Mouse (Mus musculus) left cerebral cortex, adult 8-10 months (tissue): ENCODE results near the gene Psma5. TPM values are rescaled to one million over a fixed set of nuclear protein-coding genes. Genes with fewer than 3 reads are reported as not detected.
A peak's percentile ranks its signal among the peaks of the same experiment; 100 is the strongest.
"Not testable (repeated sequence)": the region's sequence is repeated elsewhere in the genome, so short reads cannot be mapped to it uniquely, and the experiment has no call there.

Experiments used
- DNase-seq, 2 experiments: peaks; one replicate each; pipeline ENCODE4 v3.0.0; 2022; ENCODE audit warnings: low spot score in 2 of 2
- total RNA-seq, 4 experiments: library from RNA; stranded (reverse); gene quantifications; 2 replicates each; pipeline ENCODE4 v1.2.4; 2022

The Psma5 gene
- total RNA-seq, result 10 to 100 TPM; 73.0 to 80.5 (median 79.0) TPM

DNA sequence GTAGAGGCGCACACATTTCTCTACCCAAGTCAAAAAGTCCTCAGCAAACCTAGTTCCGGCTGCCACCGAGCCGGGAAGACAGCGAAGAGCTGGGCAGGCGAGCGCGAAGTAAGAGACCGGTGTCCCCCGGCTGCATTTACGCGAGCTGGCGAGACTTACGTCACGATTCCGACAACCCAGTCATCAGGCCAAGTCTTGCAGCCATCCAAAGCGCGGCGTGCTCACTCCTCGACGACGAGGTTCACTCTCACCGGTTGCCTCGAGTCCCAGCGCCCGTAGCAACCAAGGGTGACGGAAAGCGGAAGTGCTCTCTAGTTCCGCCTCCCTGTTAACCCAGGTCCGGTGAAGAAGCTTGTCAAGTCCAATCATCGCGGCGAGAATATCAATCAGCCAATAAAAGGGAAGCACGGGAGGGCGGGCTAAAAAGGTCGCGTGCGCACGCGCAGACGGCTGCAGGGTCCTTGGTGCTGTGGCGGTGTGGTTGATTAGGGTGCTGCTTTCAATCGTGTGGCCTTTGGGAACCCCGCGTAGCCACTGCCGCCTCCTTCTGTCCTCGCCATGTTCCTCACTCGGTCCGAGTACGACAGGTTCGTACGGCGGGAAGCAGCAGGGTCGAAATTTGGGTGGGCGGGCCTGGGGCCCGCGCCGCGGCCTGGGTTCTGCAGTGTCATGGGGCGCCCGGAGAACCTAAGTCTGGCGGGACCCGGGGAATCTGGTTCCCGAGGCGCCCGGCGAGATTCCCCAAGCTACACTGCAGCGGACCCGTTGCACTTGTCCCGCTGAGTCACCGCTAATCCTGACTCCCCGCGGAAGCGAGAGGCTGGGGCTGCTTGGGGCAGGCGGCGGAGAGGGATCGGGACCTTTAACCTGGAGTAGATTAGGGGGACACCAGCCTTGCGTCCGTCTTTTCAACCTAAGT, at the start of gene Psma5:
Gene Psma5 (plus strand): TSS at position 208 of the 919 bp plus-strand sequence.
- DNase-seq, result peak; percentile 80 to 95

DNA sequence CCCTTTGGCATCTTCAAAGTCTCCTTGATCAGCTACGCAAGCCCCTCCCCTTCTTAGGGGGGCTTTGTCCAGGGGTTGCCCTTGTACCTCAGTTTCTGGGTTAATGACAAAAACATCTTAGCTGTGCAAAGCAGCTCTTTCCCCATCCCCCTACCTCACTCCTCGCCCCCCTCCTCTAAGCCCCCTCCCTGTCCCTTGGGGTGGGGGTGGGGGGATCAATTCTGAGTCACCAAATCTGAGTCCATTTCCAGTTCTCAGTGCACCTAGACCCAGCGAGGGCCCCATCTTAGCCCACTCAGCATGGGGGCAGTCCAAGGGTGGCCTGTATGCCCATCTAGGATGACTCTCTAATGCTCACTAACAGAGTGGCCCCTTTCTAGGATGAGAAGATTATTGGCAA, 47.7 kb upstream of the Psma5 start:
- DNase-seq, result no peak

DNA sequence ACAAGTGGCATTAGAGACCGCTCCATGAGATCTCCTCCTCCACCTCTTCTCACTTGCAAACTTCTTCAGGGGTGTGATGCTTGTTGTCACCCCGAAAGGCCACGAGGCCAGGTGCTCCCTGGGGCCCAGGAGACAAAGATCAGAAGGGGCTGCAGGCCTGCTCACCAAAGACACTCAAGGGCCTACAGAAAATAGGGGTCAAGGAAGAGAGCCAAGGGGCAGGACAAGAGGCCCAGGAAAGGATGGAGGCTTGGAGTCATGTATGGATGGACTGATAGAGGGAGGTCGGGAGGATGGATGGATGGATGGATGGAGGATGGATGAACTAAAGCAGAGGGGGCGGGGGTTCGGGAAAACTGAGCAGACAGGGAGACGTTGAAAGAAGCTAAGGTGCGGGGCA, 47.2 kb upstream of the Psma5 start:
- DNase-seq, result no peak

DNA sequence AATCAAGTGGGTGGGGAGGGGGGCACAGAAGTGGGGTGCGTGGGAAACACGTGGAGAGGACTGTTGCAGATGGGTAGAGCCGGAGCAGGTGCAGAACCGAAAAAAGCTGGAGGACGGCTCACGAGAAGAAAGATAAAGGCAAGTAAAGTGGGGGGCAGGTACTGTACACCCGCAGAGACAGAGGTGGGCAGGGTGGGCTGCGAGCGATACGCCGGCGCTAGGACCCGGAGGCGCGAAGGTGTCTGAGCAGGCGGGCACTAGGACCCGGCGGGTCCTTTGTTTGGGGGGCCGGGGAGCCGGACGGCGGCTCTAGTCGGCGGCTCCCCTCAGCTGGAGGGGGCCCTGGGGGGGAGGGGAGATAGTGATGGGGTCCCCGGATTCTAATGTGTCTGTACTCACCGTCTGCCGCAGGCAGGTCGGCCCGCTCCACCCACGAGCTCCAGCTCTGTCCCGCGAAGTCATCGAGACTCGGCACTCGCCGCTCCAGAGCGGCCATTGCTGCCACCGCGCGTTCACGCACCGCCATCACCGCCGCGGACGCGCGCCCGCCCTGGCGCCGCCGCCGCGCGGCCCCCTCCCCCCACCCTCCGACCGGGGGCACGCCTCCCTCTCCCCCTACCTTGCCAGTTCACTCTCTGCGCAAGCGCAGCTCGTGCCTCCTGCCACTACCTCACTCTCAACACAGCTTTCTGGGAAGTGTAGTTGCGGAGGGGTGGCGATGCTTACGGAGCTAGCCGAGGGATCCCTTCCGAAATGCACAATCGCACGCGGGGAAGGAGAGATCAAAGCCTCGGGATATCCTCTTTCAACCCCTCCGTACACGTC, 46.6 kb upstream of the Psma5 start:
- peak; percentile 93 to 94 for DNase-seq

DNA sequence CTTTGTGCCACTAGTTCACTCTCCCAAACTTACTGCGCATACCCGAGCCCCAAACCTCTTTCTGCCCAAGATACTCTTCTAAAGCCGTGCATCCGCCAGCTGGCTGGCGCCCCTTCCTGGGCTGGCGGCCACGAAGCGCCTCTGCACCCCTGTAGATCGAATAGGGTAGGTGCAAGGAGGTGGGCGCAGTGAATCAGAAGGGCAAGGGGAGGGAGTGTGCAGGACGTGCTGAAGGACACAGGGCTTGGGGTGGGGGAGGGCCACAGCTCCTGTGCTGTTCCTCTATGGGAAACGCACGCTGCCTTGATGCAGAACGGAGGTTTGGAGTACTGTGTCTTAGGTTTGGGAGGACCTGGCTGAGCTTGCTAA, 46.0 kb upstream of the Psma5 start, which contains the start of gene Atxn7l2:
Gene Atxn7l2 (minus strand): TSS at position 164 of the 369 bp plus-strand sequence.
- DNase-seq, result peak in 1 of 2 experiments; percentile 86

DNA sequence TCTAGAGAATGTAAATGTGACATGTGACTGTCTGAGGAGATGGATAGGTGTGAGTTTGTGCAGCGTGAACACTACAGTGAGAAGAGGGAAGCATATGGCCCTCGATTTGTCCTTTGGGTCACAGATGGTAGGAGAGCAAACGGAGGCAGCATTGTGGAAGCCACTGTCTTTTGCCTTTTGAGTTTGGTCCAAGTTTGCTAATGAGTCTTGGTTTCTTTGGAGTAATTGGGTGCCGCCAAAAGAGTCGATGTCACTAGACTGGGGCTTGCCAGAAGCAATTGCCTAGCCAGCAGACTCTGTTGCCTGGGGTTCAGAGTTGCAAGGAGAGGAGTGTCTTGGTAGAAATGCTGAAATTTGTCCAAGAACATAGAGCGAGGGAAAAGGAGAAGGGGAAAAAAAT, 44.9 kb upstream of the Psma5 start:
- DNase-seq, result no peak

DNA sequence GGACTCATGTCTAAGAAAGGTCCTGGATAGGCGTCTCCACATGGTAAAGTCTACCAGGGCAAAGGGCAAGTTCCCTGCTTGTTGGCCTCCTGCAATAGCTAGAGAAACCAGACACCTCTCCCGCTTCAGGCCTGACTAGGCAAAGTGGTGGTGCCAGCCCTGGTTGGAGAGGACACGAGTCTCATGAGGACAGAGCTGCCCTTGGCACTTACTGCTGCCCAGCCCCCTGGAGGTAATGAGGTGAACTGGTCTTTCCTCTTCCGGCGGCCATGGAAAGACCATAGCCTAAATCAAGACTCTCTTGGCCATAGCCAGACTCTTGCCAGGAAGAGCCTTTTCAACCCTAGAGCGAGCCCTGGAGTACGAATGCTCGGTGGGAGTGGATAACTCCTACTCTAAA, 44.3 kb upstream of the Psma5 start:
- no peak for DNase-seq

DNA sequence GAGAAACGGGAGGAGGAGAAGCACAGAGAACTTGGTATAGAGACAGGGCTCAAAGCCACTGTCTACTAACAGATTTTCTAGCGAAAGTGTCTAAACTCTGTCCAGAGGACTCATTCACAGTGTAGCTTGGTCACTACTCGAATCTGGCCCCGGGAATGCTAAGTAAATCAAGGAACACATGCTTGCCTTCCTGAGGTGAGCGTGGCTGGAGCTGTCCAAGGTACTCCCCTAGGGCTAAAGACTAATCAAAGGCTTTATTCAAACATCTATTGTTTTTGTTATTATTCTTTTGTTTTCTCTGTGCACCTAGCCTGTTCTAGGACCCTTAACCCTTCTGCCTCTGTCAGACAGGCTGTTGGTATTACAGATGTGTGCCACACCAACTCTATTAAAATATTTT, 42.0 kb upstream of the Psma5 start:
- DNase-seq, result no peak

DNA sequence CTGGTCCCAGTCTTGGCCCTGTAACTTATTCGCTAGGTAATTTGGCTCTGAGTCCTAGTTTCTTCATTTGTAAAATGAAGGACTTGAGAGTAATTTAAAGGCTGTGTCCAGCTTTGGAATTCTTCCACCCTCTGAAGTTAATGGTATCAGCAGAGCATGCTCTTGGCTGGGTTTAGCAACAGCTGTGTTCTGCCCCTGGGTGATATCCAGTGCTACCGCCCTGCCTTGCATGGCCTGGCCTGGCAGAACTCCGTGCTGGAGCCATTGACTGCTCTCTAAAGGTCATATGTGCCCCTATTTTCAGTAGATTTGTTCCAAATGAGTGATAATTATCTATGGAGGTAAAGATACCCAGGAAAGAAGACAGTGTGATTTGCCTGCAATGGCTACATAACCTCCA, 36.1 kb upstream of the Psma5 start:
- DNase-seq, result no peak

DNA sequence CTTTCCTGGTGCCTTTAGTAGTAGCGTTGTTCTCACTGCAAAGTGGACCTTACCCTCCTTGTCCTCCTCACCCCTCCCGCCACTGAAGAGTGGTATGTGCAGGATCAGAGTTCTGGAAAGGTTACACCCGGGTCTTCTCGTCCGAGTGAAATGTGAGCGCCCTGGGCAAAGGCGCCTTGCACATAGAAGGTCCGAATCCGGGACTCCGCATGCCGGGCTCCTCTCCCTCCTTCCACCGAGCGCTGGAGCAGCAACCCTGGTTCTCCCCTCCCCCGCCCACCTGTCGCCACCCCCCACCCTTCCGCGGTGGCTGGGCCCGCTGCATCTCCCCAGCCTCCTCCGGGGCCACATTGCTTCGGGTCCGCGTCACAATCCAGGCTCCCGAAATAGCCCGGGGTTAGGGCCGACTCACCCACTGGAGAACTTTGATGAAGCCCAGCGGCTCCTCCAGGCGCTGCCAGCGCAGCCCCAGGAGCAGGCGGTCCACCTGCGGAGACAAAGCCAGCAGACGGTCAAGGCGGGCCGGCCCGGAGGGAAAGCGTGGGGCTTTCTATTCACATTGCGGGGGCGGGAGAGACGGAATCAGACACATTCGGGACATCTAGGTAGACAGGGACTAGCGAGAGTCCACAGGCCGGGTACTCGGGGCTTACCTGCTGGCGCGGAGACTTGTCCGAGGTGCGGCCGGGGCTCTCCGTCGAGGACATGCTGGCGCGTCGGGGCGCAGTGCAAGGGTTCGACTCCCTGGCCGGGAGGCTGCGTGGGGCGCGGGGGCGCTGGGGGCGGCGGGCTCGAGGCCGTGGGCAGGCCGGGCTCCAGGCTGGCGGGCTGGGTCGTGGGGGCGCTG, 30.8 kb upstream of the Psma5 start:
- DNase-seq, result no peak

DNA sequence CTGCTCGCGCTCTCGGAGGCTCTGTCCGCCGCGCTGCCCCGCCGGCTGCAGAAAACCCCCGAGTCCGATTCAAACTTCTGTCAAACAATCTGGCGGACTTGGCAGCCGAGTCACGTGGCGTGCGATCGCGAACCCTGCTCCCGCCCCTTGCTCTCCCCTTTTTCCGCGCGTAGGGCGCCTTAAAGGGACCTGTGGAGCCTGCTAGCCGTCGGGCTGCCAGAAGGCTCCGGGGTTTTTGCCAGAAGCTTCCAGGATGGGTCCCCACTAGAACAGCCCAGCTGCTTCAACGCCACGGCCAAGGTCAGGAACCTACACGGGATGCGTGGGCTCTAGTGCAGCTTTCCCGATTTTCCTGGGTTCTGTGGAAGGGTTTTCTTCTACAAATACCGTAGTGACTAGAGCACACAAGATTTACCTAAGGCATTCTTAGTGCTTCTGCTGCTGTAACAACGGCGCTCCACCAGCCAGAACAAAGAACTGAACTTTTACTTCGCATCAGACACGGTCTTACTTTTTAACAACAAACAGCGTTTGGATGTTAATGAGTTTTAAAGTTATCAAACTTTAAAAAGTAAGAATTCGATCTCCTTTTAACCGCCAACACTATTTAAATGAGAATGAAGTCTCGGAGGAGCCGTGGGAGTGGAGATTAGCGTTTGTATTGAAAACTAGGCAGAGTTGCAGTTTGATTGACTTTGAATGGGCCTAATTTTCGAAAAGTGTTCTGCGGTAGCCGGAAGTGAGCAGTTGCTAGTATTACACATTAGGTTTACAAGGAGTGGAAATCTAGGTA, 30.0 kb upstream of the Psma5 start, which contains the start of gene Sypl2:
Gene Sypl2 (minus strand): TSS at position 91 of the 793 bp plus-strand sequence.
- DNase-seq, result no peak

DNA sequence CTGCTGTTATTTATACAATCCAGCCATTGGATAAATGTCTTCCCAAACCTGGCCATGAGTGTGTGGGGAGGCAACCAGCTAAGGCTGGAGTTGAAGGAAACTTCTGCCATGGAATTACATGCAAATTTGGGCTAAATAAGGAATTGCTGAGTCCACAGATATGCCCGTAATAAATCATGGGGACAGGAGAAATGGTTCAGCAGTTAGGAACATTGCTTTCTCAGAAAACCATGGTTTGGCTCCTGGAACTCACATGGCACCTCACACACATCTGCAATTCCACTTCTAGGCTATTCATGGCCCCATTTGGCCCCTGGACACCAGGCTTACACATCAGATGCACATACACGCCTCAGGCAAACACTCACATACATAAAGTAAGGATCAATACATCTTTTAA, 29.2 kb upstream of the Psma5 start:
- no peak for DNase-seq

DNA sequence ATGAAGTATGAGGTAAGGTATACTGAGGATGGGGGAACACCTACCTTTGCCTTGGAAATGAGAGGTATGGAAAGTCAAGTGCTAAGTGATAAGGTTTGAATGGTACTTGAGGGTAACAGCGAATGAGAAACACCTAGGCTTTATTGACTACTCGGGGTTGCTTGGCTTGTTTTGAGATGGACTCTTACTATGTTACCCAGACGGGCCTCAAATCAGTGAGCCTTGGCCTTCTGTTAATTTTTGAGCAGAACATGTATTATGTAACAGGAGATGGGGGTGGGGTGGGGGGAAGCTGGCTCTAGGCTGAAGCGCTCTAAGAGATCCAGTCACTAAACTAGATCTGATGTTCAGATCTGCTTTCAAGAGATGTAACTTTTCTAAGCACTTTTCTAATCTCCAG, 25.1 kb upstream of the Psma5 start:
- DNase-seq, result no peak

DNA sequence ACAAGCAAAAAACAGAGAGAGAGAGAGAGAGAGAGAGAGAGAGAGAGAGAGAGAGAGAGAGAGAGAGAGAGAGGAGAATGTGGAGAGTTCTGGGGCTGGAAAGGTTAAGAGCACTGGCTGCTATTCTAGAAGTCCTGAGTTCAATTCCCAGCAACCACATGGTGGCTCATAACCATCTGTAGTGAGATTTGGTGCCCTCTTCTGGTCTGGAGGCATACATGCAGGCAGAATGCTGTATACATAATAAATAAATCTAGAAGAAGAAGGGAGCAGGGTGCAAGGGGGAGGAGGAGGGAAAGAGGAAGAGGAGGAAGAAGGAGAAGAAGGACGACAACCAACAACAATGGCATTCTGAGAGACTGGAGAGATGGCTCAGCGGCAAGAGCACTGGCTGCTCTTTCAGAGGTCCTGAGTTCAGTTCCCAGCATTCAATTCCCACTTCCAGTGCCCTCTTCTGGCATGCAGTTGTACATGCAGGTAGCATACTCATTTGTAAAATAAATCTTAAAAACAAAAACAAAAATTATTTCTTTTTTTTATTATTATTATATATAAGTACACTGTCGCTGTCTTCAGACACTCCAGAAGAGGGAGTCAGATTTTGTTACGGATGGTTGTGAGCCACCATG, 19.1 kb upstream of the Psma5 start:
- not testable (repeated sequence) for DNase-seq

DNA sequence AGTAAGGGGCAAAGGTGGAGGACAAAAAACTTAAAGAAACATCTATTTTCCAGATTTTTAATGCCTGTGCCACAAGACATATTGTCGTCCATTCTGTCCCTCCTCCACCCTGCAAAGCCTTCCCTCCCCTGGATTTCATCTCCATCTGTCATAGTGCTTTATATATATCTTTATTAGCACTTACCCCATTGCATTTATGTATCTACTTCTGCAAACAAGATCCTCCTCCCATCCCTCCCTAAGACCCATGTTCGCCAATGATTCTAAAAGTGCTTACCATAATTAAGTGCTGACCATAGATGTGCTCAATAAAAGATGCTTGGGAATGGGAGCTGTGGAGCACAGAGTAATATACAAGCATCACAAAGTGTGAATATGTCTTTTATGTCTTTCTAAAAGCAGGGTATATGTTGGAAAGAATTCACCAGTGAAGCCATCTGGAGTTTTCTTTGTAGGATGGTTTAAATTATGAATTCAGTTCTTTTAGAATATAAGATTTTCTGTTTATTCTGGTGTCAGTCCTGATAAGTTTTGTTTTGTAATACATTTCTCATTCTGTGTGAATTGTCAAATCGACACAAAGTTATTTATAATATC, 15.4 kb upstream of the Psma5 start:
- DNase-seq, result no peak

DNA sequence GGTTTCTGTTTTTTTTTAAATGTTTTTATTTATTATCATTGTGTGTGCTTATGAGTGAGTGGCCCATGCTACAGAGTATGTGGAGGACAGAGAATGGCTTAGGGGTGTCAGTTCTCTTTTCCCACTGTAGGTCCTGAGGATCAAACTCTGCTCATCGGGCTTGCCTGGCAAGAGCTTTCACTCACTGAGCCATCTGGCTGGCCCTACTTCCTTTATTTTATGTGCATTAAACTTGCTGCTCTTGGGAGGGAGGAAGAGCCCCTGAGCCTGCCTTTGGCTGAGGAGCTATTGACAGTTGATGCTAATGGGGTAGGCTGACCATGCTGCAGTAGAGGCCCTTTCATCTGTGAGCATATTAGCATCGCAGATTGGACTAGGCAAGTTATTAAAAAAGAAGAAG, 9.9 kb upstream of the Psma5 start:
- DNase-seq, result no peak

DNA sequence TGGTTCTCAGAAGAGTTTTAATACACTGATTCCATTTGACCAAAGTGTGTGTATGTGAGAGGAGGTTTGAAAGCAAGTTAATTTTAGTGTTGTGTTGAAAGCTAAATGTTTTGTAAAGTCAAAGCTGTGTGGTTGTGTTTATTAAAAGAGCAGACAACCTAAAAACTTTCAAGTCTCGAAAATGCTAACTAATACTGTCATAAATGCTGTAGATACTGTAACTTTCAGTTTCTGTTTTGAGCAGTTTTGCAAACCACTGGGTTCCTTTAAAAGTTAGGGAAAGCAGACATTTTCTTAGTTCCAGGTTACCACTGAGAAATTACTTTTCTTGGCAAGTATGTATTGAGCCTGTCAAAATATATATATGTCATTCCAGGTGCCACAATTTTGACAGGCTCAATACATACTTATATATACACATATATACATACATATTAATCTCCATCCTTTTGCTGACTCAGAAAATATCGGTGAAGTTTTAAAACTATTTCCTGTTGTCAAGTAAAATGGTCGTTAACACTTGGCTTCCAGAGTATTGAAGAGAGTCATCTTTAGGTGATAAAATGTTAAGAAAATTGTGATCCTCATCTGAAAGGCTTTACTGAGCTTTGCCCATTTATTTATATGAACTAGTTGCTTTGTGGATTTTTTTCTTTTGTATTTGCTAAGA, 1.2 kb downstream of the Psma5 start:
- no peak for DNase-seq

DNA sequence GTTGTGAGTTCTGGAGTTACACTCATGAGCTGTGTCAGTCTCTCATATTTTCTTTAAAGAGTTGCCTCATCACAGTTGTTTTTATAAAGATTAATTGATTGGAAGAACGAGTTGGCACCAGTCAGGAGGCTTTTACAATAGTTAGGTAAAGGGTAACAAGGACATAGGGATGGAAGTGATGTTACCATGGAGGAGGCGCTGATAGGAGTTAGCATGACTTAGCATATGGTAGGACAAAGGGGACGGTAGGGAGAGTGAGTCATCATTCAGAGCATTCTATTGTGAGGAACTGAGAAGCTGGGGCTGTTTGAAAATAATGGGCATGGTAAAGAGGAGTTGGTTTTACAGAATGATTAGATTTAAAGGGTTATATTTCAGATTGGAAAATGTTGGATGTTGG, 2.6 kb downstream of the Psma5 start:
- no peak for DNase-seq

DNA sequence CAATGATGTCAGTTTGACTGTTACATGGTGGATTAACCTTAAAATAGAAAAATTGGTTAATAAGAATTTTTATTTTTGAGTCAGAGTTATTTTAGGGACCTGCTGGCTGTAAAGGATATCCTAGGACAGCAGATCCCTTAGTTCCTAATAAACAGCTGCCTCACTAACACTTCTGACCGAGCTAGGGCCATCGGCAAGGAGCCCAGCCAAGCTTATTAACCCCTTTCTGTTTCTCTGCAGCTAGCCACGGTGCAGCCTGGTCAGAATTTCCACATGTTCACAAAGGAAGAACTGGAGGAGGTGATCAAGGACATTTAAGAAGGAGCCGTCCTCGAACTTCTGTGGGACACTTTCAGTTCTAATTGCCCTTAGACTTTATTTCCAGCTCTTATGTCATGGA, 22.8 kb downstream of the Psma5 start:
- not testable (repeated sequence) for DNase-seq
